Mouse (Mus musculus): Measurements from ENCODE around the gene Adam23. TPM values are rescaled to one million over a fixed set of nuclear protein-coding genes. Genes with fewer than 3 reads are reported as not detected.

Gene Adam23
- polyA plus RNA-seq, 1 experiment = 0.40 TPM

DNA sequence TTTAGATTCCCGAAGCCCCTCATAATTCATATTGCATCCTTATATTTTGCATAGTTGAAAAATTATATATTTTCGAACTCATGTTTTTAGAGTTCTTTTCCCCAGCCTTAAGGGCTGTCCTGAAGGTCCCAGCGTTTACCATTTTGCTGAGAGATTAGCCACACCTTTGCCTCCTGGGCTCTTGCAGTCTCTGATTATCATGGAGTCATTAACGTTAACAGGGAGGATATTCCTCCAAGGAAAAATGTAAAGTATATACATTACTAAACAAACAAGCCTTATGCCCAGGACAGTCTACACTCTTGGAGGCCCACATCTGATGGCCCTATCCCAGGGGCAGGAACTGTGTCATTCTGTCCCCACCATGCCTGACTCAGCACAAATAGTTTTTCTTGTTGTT is 3.1 kb upstream of the Adam23 start:
- TF ChIP-seq POLR2A (IDR thresholded peaks at IDR 0.05; ENCODE audit: borderline replicate concordance, low read depth, low read length) (no peak), CTCF (IDR thresholded peaks at IDR 0.05; ENCODE audit: low read depth, low read length) (no peak)
- Histone ChIP-seq H3K4me3 (ENCODE audit: insufficient read depth, low read length) (no peak overlapping the region), H3K4me1 (ENCODE audit: control insufficient read depth, insufficient read depth, low read length) (no peaks in the 10 kb centered on the region), H3K27ac (ENCODE audit: insufficient read depth, low read depth, low read length) (no peak overlapping the region)

DNA sequence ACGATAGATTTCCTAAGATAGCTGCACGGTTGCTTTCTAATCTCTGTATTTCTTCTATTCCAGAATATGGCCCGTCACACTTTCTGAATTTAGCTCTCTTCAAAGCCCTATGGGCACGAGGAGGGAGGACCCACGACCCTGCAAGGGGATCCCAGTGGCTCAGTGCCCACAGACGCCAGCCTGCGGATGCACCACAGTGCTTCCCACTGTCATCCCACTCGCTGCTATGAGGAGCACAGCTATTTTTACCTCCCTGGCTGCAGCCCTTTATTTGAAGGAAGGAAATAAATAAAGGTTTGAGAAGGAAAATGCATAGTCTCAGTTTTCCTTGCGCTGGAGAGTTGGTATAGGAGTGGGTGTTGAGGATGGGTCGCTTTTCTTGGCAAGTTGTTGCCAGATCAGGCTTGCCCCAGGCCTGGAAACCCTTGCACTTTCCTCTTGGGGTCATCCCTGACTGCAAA is 512 bp upstream of the Adam23 start:
- Histone ChIP-seq H3K4me1 (ENCODE audit: control insufficient read depth, insufficient read depth, low read length) (no peaks in the 10 kb centered on the region), H3K4me3 (ENCODE audit: insufficient read depth, low read length) (no peak overlapping the region), H3K27ac (ENCODE audit: insufficient read depth, low read depth, low read length) (no peak overlapping the region)
- no peak for TF ChIP-seq CTCF (IDR thresholded peaks at IDR 0.05; ENCODE audit: low read depth, low read length)
- TF ChIP-seq POLR2A (IDR thresholded peaks at IDR 0.05; ENCODE audit: borderline replicate concordance, low read depth, low read length) = no peak

DNA sequence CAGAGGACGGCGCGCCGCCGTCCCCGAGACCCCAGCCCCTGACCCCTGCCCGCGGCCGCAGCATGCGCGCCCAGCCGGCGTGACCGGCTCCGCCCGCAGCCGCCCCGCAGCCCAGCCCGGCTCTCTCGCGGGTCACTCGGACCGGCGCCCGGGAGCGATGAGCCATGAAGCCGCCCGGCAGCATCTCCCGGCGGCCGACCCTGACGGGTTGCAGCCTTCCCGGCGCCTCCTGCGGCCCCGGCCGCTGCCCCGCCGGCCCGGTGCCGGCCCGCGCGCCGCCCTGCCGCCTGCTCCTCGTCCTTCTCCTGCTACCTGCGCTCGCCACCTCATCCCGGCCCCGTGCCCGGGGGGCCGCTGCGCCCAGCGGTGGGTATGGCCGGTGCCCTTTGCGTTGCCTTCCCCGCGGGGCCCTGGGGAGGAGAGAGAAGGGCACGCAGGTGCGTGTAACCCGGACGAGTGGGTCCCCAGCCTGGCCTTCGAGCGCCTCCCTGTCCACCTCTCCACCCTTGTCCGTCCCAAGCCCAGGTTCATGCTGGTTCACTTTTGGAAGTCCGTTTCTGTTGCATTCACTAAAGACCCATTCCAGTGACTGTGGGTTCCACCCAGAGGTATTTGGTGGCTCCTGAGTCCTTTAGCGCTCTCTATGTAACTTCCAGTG is 485 bp downstream of the Adam23 start:
- Histone ChIP-seq H3K27ac (ENCODE audit: insufficient read depth, low read depth, low read length) (no peak overlapping the region), H3K4me1 (ENCODE audit: control insufficient read depth, insufficient read depth, low read length) (no peaks in the 10 kb centered on the region), H3K4me3 (ENCODE audit: insufficient read depth, low read length) (no peak overlapping the region)
- TF ChIP-seq POLR2A (IDR thresholded peaks at IDR 0.05; ENCODE audit: borderline replicate concordance, low read depth, low read length) (no peak), CTCF (IDR thresholded peaks at IDR 0.05; ENCODE audit: low read depth, low read length) (no peak)

DNA sequence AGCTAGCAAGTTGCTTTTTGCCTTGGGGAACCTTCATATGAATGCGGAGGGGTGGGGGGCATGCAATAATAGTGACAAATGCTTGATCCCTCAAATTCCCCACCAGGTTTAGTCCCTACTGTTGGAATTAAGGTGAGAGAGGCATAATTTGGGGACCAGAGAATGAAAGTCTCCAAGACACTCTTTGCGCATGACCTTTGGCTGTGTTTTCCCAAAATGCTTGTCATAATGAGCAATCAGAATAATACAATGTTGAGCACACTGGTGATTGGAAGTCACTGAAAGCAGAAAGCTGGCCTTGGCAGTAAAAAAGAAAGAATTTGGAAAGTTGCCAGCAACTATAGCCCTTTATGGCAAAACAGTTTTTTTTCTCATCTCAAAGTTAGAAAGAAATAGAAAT is 1.0 kb downstream of the Adam23 start:
- TF ChIP-seq POLR2A (IDR thresholded peaks at IDR 0.05; ENCODE audit: borderline replicate concordance, low read depth, low read length) (no peak), CTCF (IDR thresholded peaks at IDR 0.05; ENCODE audit: low read depth, low read length) (no peak)
- Histone ChIP-seq H3K4me3 (ENCODE audit: insufficient read depth, low read length) (no peak overlapping the region), H3K4me1 (ENCODE audit: control insufficient read depth, insufficient read depth, low read length) (no peaks in the 10 kb centered on the region), H3K27ac (ENCODE audit: insufficient read depth, low read depth, low read length) (no peak overlapping the region)

DNA sequence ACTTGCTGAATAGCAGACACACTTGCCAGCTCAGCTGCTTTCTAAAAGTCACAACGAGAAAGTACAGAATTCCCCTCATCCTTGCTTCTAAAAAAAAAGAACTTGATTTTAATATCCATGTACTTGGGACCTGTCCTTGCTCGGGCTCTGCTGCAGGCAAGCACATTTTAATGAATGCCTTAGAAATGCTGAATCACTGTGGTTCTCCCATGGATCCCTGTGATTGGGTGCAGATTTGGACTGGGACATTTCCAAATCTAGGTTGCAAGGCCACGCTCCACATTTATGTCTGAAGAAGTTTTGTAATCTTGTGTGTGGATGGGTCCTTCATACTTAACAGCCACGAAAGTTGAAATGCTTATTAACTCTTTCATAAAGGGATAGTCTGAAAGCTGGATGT is 4.4 kb downstream of the Adam23 start:
- TF ChIP-seq POLR2A (IDR thresholded peaks at IDR 0.05; ENCODE audit: borderline replicate concordance, low read depth, low read length) (no peak), CTCF (IDR thresholded peaks at IDR 0.05; ENCODE audit: low read depth, low read length) (no peak)
- H3K4me3 ChIP-seq (ENCODE audit: insufficient read depth, low read length) = no peak overlapping the region
- no peak overlapping the region for H3K27ac ChIP-seq (ENCODE audit: insufficient read depth, low read depth, low read length)
- H3K4me1 ChIP-seq (ENCODE audit: control insufficient read depth, insufficient read depth, low read length) = no peaks in the 10 kb centered on the region

DNA sequence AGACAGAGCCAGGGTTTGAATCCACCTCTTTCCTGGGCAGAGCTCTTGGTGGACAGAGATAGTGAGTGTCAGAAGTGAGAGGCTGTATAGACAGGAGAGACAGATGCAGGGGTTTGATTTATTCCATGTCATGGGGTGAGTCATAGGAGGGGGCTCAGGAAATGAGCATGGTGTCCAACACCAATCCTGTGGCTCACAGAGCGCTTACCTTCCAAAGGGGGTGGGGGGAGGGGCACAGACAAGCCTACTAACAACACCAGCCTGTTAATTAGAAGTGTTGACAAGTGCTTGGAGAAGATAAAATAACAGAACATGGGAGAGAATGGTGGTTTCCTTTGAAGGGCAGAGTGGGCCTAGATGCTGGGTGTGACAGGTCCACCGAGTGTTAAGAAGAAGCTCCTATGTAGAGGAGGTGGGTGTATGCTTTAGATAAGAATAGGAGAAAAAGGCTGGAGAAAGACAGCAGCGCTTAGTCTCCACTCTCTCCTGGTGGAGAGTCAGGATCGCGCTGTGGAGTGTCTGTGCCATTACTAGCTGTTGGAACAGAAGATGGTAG is 7.7 kb downstream of the Adam23 start:
- Histone ChIP-seq H3K27ac (ENCODE audit: insufficient read depth, low read depth, low read length) (no peak overlapping the region), H3K4me3 (ENCODE audit: insufficient read depth, low read length) (no peak overlapping the region), H3K4me1 (ENCODE audit: control insufficient read depth, insufficient read depth, low read length) (no peaks in the 10 kb centered on the region)
- TF ChIP-seq CTCF (IDR thresholded peaks at IDR 0.05; ENCODE audit: low read depth, low read length) = no peak
- no peak for TF ChIP-seq POLR2A (IDR thresholded peaks at IDR 0.05; ENCODE audit: borderline replicate concordance, low read depth, low read length)

DNA sequence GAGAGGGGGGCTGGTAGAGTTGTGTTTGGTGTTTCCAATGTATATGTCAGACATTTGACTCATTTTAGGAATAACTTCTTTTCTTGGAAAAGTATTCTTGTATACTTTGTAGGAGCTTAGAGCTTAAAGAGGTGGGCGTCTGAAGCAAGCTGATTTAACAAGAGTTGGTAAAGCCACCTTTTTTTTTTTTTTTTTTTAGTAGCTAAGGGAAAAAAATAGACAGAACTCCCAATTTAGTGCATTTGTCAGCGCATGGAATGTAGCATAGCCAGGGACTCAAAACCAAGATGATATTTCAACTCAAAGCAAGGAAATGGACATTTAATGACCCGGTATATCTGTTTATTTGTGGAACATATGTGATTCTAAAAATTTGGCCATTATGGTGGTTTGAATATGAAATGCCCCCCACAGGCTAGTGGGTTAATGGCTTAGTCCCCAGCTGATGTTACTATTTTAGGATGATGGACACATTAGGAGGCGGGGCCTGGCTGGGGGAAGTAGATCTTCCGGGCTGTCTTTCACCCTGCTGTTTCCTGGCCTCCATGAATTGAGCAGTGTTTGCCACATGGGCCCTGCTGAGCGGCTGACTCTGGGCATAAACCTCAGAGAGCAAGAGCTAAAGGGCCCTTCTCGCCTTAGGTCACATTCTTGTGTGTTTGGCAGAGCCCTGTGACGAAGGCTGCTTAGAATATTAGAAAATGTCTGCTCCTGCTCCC is 12.3 kb downstream of the Adam23 start:
- no peaks in the 10 kb centered on the region for H3K4me1 ChIP-seq (ENCODE audit: control insufficient read depth, insufficient read depth, low read length)
- no peak overlapping the region for H3K27ac ChIP-seq (ENCODE audit: insufficient read depth, low read depth, low read length)
- TF ChIP-seq CTCF (IDR thresholded peaks at IDR 0.05; ENCODE audit: low read depth, low read length) = no peak
- TF ChIP-seq POLR2A (IDR thresholded peaks at IDR 0.05; ENCODE audit: borderline replicate concordance, low read depth, low read length) = no peak
- H3K4me3 ChIP-seq (ENCODE audit: insufficient read depth, low read length) = no peak overlapping the region

DNA sequence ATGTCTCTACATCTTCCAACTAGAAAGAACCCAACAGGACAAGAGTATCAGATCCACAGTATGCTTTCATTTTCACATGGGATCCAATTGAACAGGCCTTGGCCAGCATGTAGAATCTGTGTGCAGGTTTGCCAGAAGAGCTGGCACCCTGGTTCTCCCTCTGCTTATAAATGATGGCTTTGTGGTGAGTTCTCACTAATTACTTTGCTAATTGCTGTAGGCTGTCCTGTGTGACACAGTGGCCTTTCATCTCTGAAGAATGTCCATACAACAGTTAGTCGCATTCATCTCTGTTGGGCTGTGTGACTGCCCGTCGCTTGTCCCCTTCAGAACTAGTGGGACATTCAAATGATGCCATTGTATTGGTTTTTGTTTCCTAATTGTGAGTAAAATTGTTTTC is 13.5 kb downstream of the Adam23 start:
- Histone ChIP-seq H3K4me1 (ENCODE audit: control insufficient read depth, insufficient read depth, low read length) (no peaks in the 10 kb centered on the region), H3K4me3 (ENCODE audit: insufficient read depth, low read length) (no peak overlapping the region), H3K27ac (ENCODE audit: insufficient read depth, low read depth, low read length) (no peak overlapping the region)
- TF ChIP-seq POLR2A (IDR thresholded peaks at IDR 0.05; ENCODE audit: borderline replicate concordance, low read depth, low read length) = no peak
- no peak for TF ChIP-seq CTCF (IDR thresholded peaks at IDR 0.05; ENCODE audit: low read depth, low read length)

DNA sequence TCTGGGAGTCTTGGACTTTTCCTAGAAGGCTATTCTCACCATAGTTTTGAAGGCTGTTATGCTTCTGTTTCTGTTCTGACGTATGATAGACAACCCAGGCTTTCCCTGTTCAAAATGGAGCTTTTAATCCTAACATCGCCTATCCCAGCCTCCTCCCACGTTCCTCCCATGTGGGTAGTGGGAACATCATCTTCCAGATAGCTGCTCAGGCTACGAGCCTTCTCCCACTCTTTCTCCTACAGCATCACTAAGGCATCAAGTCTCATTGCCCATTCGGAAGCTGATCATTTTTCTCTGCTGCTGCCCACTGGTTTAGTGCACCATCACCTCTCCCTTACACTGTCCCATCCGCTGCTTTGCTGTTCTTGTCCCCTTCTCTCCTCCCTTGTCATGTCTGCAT is 14.2 kb downstream of the Adam23 start:
- TF ChIP-seq POLR2A (IDR thresholded peaks at IDR 0.05; ENCODE audit: borderline replicate concordance, low read depth, low read length) = no peak
- no peak for TF ChIP-seq CTCF (IDR thresholded peaks at IDR 0.05; ENCODE audit: low read depth, low read length)
- H3K4me1 ChIP-seq (ENCODE audit: control insufficient read depth, insufficient read depth, low read length) = no peaks in the 10 kb centered on the region
- H3K27ac ChIP-seq (ENCODE audit: insufficient read depth, low read depth, low read length) = no peak overlapping the region
- H3K4me3 ChIP-seq (ENCODE audit: insufficient read depth, low read length) = no peak overlapping the region

DNA sequence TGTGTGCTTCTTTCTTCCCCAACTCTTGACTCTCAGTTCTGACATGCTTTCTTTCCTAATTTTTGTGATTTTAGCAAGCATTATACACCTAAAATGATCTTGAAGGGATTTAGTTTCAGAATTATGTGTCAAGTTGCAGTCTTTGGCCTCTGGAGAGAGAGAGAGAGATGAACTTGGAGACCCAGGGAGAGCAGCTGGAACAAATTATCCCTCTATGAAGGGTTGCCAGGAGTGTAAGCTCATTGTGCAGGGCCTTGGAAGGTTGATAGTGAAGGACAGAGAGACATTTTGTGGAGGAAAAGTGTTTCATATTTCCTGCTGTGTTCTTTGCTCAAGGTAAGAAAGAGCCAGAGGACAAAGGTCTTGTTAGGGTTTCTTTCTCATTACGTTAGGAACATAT is 18.8 kb downstream of the Adam23 start:
- Histone ChIP-seq H3K4me3 (ENCODE audit: insufficient read depth, low read length) (no peak overlapping the region), H3K4me1 (ENCODE audit: control insufficient read depth, insufficient read depth, low read length) (no peaks in the 10 kb centered on the region), H3K27ac (ENCODE audit: insufficient read depth, low read depth, low read length) (no peak overlapping the region)
- TF ChIP-seq CTCF (IDR thresholded peaks at IDR 0.05; ENCODE audit: low read depth, low read length) = no peak
- no peak for TF ChIP-seq POLR2A (IDR thresholded peaks at IDR 0.05; ENCODE audit: borderline replicate concordance, low read depth, low read length)
